Mouse (Mus musculus): ENCODE results near the gene Arpc1b. TPM values are rescaled to one million over a fixed set of nuclear protein-coding genes. Genes with fewer than 3 reads are reported as not detected.
"Not testable (repeated sequence)": the region's sequence is repeated elsewhere in the genome, so short reads cannot be mapped to it uniquely, and the experiment has no call there.

Gene Arpc1b
- polyA plus RNA-seq, 1 experiment = 863 TPM

GRCm38 (mm10) chr5:145096195-145096594 is 17.8 kb upstream of the Arpc1b start:
- Histone ChIP-seq H3K27me3 (ENCODE audit: control insufficient read depth, insufficient read depth, low read length) (no peaks in the 10 kb centered on the region), H3K27ac (ENCODE audit: control insufficient read depth, insufficient read depth, low read length) (no peak overlapping the region), H3K36me3 (ENCODE audit: control insufficient read depth, insufficient read depth, low read length) (peaks cover 87% of the 10 kb centered on the region), H3K4me3 (ENCODE audit: control insufficient read depth, insufficient read depth, low read length) (no peak overlapping the region), H3K4me1 (replicated peaks; ENCODE audit: control insufficient read depth, insufficient read depth, low read length) (no peaks in the 10 kb centered on the region)
- 83% methylated on average over 4 of the region's 4 CpGs for WGBS
- DNase-seq = no peak
- TF ChIP-seq POLR2A (IDR thresholded peaks at IDR 0.05; ENCODE audit: control insufficient read depth, extremely low read depth, insufficient read depth, low read length, poor library complexity) = no peak
- TF ChIP-seq CTCF (IDR thresholded peaks at IDR 0.05; ENCODE audit: borderline replicate concordance, control insufficient read depth, extremely low read depth, insufficient read depth, low read length, poor library complexity) = no peak

GRCm38 (mm10) chr5:145098340-145098821 is 15.6 kb upstream of the Arpc1b start:
- Histone ChIP-seq H3K27ac (ENCODE audit: control insufficient read depth, insufficient read depth, low read length) (no peak overlapping the region), H3K27me3 (ENCODE audit: control insufficient read depth, insufficient read depth, low read length) (no peaks in the 10 kb centered on the region), H3K36me3 (ENCODE audit: control insufficient read depth, insufficient read depth, low read length) (peaks cover 92% of the 10 kb centered on the region), H3K4me3 (ENCODE audit: control insufficient read depth, insufficient read depth, low read length) (no peak overlapping the region), H3K4me1 (replicated peaks; ENCODE audit: control insufficient read depth, insufficient read depth, low read length) (no peaks in the 10 kb centered on the region)
- TF ChIP-seq POLR2A (IDR thresholded peaks at IDR 0.05; ENCODE audit: control insufficient read depth, extremely low read depth, insufficient read depth, low read length, poor library complexity) (no peak), CTCF (IDR thresholded peaks at IDR 0.05; ENCODE audit: borderline replicate concordance, control insufficient read depth, extremely low read depth, insufficient read depth, low read length, poor library complexity) (no peak)
- DNase-seq = no peak
- WGBS = 85% methylated on average over 10 of the region's 10 CpGs

GRCm38 (mm10) chr5:145100960-145101359 is 13.1 kb upstream of the Arpc1b start:
- DNase-seq = no peak
- H3K27ac ChIP-seq (ENCODE audit: control insufficient read depth, insufficient read depth, low read length) = no peak overlapping the region
- no peaks in the 10 kb centered on the region for H3K27me3 ChIP-seq (ENCODE audit: control insufficient read depth, insufficient read depth, low read length)
- H3K4me1 ChIP-seq (replicated peaks; ENCODE audit: control insufficient read depth, insufficient read depth, low read length) = no peaks in the 10 kb centered on the region
- peaks cover 93% of the 10 kb centered on the region for H3K36me3 ChIP-seq (ENCODE audit: control insufficient read depth, insufficient read depth, low read length)
- 99% methylated on average over 9 of the region's 9 CpGs for WGBS
- no peak overlapping the region for H3K4me3 ChIP-seq (ENCODE audit: control insufficient read depth, insufficient read depth, low read length)
- TF ChIP-seq CTCF (IDR thresholded peaks at IDR 0.05; ENCODE audit: borderline replicate concordance, control insufficient read depth, extremely low read depth, insufficient read depth, low read length, poor library complexity) (no peak), POLR2A (IDR thresholded peaks at IDR 0.05; ENCODE audit: control insufficient read depth, extremely low read depth, insufficient read depth, low read length, poor library complexity) (no peak)

- not testable (repeated sequence) for H3K4me1 ChIP-seq (replicated peaks; ENCODE audit: control insufficient read depth, insufficient read depth, low read length); H3K27me3 ChIP-seq (ENCODE audit: control insufficient read depth, insufficient read depth, low read length); DNase-seq; H3K4me3 ChIP-seq (ENCODE audit: control insufficient read depth, insufficient read depth, low read length); H3K27ac ChIP-seq (ENCODE audit: control insufficient read depth, insufficient read depth, low read length)
- 99% methylated on average over 11 of the region's 11 CpGs for WGBS
- peaks cover 92% of the 10 kb centered on the region for H3K36me3 ChIP-seq (ENCODE audit: control insufficient read depth, insufficient read depth, low read length)
Measured at GRCm38 (mm10) chr5:145101451-145101850, 12.6 kb upstream of the Arpc1b start.

- Histone ChIP-seq H3K4me1 (replicated peaks; ENCODE audit: control insufficient read depth, insufficient read depth, low read length) (no peaks in the 10 kb centered on the region), H3K27me3 (ENCODE audit: control insufficient read depth, insufficient read depth, low read length) (no peaks in the 10 kb centered on the region), H3K36me3 (ENCODE audit: control insufficient read depth, insufficient read depth, low read length) (peaks cover 92% of the 10 kb centered on the region), H3K4me3 (ENCODE audit: control insufficient read depth, insufficient read depth, low read length) (no peak overlapping the region), H3K27ac (ENCODE audit: control insufficient read depth, insufficient read depth, low read length) (no peak overlapping the region)
- WGBS = 87% methylated on average over 4 of the region's 4 CpGs
- TF ChIP-seq POLR2A (IDR thresholded peaks at IDR 0.05; ENCODE audit: control insufficient read depth, extremely low read depth, insufficient read depth, low read length, poor library complexity) (no peak), CTCF (IDR thresholded peaks at IDR 0.05; ENCODE audit: borderline replicate concordance, control insufficient read depth, extremely low read depth, insufficient read depth, low read length, poor library complexity) (no peak)
- DNase-seq = no peak
Measured at GRCm38 (mm10) chr5:145102706-145103105, 11.3 kb upstream of the Arpc1b start.

- 96% methylated on average over 9 of the region's 9 CpGs for WGBS
- no peak overlapping the region for H3K4me3 ChIP-seq (ENCODE audit: control insufficient read depth, insufficient read depth, low read length)
- H3K27ac ChIP-seq (ENCODE audit: control insufficient read depth, insufficient read depth, low read length) = no peak overlapping the region
- H3K36me3 ChIP-seq (ENCODE audit: control insufficient read depth, insufficient read depth, low read length) = peaks cover 89% of the 10 kb centered on the region
- H3K27me3 ChIP-seq (ENCODE audit: control insufficient read depth, insufficient read depth, low read length) = no peaks in the 10 kb centered on the region
- no peaks in the 10 kb centered on the region for H3K4me1 ChIP-seq (replicated peaks; ENCODE audit: control insufficient read depth, insufficient read depth, low read length)
- no peak for DNase-seq
- TF ChIP-seq CTCF (IDR thresholded peaks at IDR 0.05; ENCODE audit: borderline replicate concordance, control insufficient read depth, extremely low read depth, insufficient read depth, low read length, poor library complexity) = no peak
- TF ChIP-seq POLR2A (IDR thresholded peaks at IDR 0.05; ENCODE audit: control insufficient read depth, extremely low read depth, insufficient read depth, low read length, poor library complexity) = no peak
Measured at GRCm38 (mm10) chr5:145104328-145104727, 9.7 kb upstream of the Arpc1b start.

GRCm38 (mm10) chr5:145105694-145106275 is 8.2 kb upstream of the Arpc1b start:
- WGBS = 95% methylated on average over 9 of the region's 9 CpGs
- Histone ChIP-seq H3K27me3 (ENCODE audit: control insufficient read depth, insufficient read depth, low read length) (no peaks in the 10 kb centered on the region), H3K27ac (ENCODE audit: control insufficient read depth, insufficient read depth, low read length) (no peak overlapping the region), H3K4me1 (replicated peaks; ENCODE audit: control insufficient read depth, insufficient read depth, low read length) (no peaks in the 10 kb centered on the region), H3K36me3 (ENCODE audit: control insufficient read depth, insufficient read depth, low read length) (peaks cover 75% of the 10 kb centered on the region), H3K4me3 (ENCODE audit: control insufficient read depth, insufficient read depth, low read length) (no peak overlapping the region)
- TF ChIP-seq CTCF (IDR thresholded peaks at IDR 0.05; ENCODE audit: borderline replicate concordance, control insufficient read depth, extremely low read depth, insufficient read depth, low read length, poor library complexity) = no peak
- TF ChIP-seq POLR2A (IDR thresholded peaks at IDR 0.05; ENCODE audit: control insufficient read depth, extremely low read depth, insufficient read depth, low read length, poor library complexity) = no peak
- no peak for DNase-seq
